Mouse (Mus musculus) kidney, postnatal 10 days (tissue): ENCODE measurements around the gene Dvl3.

Experiments used
- DNase-seq: peaks from one replicate; pipeline ENCODE4 v3.0.0; 2021; ENCODE audit warnings: mixed read lengths

Dvl3 gene

DNA sequence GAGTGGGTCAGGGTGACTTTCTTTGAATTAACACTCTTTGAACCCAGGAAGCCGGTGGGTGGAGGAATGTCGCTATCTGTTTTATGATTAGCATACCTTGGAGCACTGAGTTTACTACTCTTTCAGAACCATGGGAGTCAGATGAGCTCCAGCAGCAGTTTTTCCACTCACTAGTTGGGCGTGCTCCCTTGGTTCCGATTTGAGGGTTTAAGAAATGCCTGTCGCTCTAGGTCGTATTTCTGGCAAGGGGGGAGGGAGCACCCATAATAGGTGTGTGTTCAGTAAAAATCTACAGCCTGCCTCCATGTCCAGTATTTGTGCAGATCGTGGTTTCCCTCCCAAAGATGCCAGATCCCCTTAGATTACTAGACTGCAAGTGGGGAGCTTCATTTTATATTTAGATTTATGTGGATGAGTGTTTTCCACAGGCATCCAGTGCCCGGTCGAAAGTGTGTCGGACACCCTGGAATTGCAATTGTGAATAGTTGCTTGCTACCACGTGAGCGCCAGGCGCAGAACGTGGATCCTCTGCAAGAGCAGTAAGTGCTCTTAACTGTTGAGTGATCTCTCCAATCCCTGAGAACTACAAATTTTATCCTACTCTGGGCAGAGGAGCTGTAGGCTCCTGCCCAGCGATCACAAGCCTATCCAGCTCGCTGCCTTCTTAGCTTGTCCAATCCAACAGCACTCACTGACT, 18.7 kb upstream of the Dvl3 start:
- no peak for DNase-seq

DNA sequence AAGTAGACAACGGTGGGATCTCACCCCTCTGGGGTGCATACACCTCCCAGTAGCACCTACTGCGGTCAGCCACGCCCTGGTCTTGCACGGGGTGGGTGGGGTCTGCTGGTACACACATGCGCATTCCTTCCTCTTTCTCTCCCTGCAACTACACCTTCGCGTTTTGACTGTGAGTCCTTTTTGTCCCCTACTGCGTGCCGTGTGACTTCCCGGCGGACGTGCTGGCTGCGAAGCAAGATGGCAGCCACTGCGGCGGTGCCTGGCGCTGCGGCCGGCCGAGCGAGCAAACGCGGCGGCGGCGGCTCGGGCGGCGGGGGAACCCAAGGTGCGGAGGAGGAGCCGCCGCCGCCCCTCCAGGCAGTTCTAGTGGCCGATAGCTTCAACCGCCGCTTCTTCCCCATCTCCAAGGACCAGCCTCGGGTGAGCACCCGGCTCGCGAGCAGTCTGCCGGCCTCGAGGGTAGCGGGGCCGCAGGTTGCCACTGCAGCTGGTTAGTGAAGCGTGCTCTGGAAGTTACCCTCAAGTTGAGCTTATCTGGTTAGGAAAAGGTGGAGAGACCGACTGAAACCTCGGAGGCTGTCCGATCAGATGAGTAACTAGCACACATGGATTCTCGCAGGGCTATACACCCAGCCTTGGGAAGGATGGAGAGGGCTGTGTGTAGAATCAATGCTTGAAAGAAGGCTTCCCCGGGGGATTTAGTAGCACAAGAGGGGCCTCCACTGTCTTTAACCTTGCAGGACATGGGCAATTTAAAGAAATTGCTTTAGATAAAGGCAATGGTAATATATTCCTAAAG, 17.9 kb upstream of the Dvl3 start, which contains the start of gene Eif2b5:
Eif2b5 (plus strand) TSS at position 141 of the 799 bp plus-strand sequence.
- peak; percentile 95 for DNase-seq

DNA sequence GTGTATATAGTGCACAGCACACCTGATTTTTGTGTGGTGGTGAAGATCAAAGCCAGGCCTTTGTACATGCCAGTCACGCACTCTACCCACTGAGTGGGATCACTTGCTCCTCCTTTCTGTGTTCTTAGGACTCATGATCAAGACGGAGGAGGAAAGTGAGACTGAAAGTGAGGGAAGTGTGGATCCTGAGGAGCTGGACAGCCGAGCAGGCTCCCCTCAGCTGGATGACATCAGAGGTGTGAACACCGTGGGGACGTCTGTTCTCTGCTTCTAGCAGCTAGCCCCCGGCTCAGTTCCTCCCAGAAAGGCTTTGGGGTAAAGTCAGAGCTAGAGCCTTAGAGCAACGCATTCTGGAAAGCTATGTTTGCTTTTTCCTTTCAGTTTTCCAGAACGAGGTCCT, 10.8 kb upstream of the Dvl3 start:
- no peak for DNase-seq

GRCm38 (mm10) chr16:20509349-20509748, 7.4 kb upstream of the Dvl3 start:
- DNase-seq = peak; percentile 70

DNA sequence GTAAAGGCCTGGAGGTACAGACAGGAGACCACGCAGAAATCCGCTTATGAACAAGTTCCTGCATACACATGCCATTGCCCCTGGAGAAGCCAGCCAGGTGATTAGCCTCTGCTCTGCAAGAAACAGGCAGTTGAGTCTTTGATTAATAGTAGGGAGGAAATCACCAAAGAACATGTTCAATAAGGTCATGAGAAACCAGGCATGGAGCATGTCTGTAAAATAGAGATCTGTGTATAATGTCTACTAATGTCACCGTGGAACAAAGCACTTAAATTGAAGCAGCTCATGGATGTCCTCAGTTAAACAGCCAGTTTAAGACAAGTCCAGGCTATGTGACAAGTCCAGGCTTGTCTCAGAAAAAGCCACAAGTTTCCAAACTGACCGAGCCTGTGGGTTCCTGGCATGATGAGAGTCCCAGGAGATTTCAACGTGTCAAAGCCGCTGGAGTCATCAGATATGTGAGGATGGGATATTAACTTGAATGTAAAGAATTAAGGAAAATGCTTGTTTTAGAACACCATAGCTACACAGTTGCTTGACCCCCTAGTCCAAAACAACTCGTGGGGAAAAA, 5.4 kb upstream of the Dvl3 start:
- DNase-seq = no peak

GRCm38 (mm10) chr16:20516032-20516431, 750 bp upstream of the Dvl3 start:
- DNase-seq = no peak

DNA sequence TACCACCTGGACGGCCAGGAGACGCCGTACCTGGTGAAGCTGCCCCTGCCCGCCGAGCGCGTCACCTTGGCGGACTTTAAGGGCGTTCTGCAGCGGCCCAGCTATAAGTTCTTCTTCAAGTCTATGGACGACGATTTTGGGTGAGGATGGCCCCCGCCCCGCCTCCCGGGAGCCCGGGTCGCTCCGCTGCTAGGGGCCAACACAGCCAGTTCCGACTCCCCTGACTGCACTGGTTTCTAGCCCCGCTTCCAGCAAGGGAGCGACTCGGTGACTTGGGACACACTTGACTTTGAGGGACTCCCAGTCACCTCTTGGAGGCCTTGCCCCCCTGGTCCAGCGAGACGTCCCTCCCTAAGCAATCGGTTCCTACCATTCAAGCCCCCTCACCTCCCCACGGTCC, 434 bp downstream of the Dvl3 start:
- DNase-seq = no peak

DNA sequence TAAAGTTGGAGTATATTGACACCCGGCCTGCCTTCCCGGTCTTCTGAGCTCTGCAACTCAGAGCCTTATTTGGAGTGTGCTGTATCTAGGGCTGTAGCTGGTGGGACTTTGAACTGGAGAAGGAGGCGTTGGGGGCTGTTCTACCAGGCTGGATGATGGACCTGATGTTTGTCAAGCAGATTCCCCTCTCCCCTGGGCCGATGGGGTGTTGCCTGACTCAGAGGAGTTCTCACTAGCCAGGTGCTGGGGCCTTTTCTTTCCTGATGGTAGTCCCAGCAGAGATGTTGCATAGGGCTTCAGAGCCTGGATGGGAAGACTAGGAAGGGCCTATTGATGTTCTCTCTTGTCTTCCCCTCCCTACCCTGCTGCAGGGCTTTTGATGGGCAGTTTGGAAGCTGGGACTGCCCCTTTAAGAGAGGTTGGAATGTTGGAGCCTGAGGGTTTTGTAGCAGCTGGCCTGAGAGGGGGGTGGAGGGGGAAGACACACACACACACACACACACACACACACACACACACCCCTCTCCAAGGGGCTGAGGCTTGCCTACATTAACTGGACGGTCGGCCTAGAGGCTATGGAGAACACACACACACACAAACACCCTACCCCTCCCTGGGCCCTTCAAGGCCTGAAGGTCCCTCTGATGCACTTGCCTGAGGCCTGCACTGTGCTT, 1.1 kb downstream of the Dvl3 start:
- peak; percentile 77 for DNase-seq

DNA sequence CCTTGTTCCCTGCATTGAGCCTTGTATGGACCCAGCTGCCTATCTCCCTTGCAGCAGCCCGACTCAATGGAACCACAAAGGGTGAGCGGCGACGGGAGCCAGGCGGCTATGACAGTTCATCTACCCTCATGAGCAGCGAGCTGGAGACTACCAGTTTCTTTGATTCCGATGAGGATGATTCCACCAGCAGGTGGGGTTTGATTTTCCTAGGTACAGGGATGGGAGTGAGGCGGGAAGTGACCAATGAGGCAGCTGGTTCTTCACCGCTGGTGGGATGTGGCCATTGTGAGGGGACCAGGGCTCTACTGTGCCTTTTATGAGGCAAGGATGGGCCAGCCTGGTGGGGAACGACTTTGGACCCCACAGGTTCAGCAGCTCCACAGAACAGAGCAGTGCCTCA, 7.1 kb downstream of the Dvl3 start:
- DNase-seq = no peak

DNA sequence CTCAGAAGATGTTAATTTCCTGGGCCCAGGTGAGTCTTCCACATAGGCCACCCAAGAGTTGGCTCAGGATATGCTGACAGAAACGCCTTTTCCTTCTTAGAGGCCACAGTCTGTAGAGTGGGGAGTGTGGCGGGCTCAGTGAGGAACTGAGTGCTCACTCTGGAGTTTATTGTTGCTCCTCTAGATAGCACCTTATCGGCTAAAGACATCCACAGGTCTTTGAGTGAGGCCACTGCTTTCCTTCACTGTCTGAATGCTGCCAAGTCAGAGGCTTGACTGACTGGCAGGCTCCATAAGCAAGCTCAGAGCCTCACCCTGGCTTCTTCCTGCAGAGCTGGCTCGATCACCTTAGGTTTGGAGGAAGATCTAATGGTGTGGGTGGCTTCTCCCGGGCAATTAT, 12.0 kb downstream of the Dvl3 start:
- DNase-seq = no peak

GRCm38 (mm10) chr16:20529375-20529774, 12.6 kb downstream of the Dvl3 start:
- no peak for DNase-seq

- DNase-seq = no peak
Observed at GRCm38 (mm10) chr16:20530941-20531340, 14.2 kb downstream of the Dvl3 start.

- DNase-seq = no peak
Observed at GRCm38 (mm10) chr16:20534617-20535295, 18.0 kb downstream of the Dvl3 start.

GRCm38 (mm10) chr16:20535296-20536080, 18.7 kb downstream of the Dvl3 start, which contains the start of gene Ap2m1:
Ap2m1 (plus strand) TSS chr16:20535478.
- peak; percentile 95 for DNase-seq

GRCm38 (mm10) chr16:20536081-20536665, 19.4 kb downstream of the Dvl3 start:
- DNase-seq = no peak

DNA sequence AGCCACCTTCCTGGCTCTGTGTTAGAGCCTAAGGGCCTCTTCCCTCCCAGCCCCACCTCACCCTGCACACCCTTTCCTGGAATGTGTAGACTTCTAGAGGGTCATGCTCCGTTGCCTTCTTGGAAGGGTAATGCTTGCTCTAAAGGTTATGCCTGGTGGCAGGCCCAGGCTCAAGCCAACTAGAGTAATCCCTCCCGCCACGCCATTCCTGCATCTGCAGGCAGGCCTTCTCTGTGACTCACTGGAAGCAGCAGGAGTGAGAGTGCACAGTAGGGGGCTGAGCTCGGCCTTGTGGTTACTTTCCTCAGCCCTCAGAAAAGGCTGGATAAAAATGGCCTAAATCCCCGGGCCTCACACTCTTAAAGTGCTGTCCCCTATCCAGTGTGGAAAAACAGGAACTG, 20.3 kb downstream of the Dvl3 start:
- peak; percentile 74 for DNase-seq

- no peak for DNase-seq
Observed at GRCm38 (mm10) chr16:20537601-20538320, 21.0 kb downstream of the Dvl3 start.

- DNase-seq = no peak
Observed at GRCm38 (mm10) chr16:20539649-20540048, 22.9 kb downstream of the Dvl3 start.

DNA sequence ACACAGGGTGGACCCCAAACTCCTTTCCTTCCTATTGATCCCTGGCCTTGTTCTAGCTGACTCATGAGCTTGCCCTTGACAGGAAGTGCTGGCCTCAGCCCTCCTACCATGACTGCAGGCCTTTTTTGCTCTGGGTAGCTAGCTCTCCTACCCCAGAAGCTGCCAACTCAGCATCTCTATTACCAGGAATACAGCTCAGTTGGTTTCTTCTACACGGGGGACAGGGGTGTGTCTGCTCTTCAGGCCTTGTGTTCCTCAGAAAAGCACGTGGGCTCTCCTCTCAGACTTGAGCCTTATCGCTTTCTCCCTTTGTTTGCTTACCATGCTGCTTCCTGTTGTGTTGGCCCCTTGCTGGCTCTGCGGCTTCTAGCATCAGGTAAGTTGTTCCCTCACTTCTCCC, 23.7 kb downstream of the Dvl3 start:
- DNase-seq = no peak

- DNase-seq = no peak
Observed at GRCm38 (mm10) chr16:20545696-20546095, 28.9 kb downstream of the Dvl3 start.

DNA sequence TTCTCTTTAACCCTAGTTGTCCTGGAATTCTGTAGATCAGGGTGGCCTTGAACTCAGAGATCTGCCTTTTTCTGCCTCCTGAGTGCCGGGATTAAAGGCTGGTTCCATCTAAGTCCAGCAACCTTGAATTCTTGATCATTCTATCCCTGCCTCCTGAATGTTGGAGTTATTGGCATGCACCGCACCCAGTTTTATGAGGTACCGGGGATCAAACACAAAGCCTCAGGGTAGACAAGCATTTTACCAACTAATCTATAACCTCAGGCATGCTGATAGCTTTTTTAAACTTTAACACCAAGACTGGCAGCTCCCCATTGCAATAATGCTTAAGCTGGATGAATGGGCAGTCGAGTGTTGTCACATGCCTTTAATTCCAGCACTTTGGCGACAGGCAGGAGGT, 30.6 kb downstream of the Dvl3 start:
- no peak for DNase-seq
